Mouse (Mus musculus): ENCODE results near the gene Tial1. TPM values are rescaled to one million over a fixed set of nuclear protein-coding genes. Genes with fewer than 3 reads are reported as not detected.
A peak's percentile ranks its signal among the peaks of the same experiment; 100 is the strongest.

Tial1 gene
- total and polyA plus RNA-seq, 2 experiments = 18.7 to 32.1 TPM

DNA sequence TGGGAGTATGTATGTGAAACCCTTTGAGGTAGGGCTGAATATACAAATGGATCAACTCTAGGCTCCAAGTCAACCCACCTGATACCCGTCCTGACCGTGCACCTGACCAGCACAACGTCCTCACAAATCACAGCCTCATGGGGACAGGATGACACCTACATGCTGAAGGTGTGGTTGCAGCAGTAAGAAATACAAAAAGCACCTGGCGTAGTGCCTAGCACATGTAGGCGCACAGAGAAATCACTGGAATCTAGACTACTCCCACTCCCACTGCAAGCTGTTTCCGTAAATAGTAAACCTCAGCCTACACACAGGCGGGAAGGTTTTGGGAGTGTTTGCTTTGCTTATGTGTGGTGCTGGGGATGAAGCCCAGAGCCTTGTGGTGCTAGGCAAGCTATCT lies 39.8 kb downstream of the Tial1 start:
- H3K79me2 ChIP-seq (ENCODE audit: control insufficient read depth, insufficient read depth, low read length) = no peaks in the 10 kb centered on the region
- H3K4me1 ChIP-seq (ENCODE audit: control insufficient read depth, insufficient read depth, low read length) = no peaks in the 10 kb centered on the region
- WGBS = 78% methylated on average over 7 of the region's 7 CpGs
- peaks cover 13% of the 10 kb centered on the region for H3K27me3 ChIP-seq (ENCODE audit: control insufficient read depth, insufficient read depth, low read length)
- TF ChIP-seq CTCF (IDR thresholded peaks at IDR 0.05; ENCODE audit: low read depth, low read length) = no peak
- no peak for TF ChIP-seq POLR2A (IDR thresholded peaks at IDR 0.05; ENCODE audit: extremely low read depth, insufficient read depth, low read length)
- no peak overlapping the region for H3K4me3 ChIP-seq (ENCODE audit: insufficient read depth, low read depth, low read length)
- no peaks in the 10 kb centered on the region for H3K36me3 ChIP-seq (ENCODE audit: control insufficient read depth, insufficient read depth, low read length)
- H3K27ac ChIP-seq (replicated peaks; ENCODE audit: insufficient read depth, low read depth, low read length) = no peak overlapping the region
- H3K9ac ChIP-seq (ENCODE audit: low read depth, low read length) = no peak overlapping the region
- no peak for DNase-seq (ENCODE audit: extremely low read depth, low read depth, low spot score)

GRCm38 (mm10) chr7:128419690-128420089 lies 41.8 kb downstream of the Tial1 start:
- Histone ChIP-seq H3K4me3 (ENCODE audit: insufficient read depth, low read depth, low read length) (no peak overlapping the region), H3K27me3 (ENCODE audit: control insufficient read depth, insufficient read depth, low read length) (peaks cover 17% of the 10 kb centered on the region), H3K79me2 (ENCODE audit: control insufficient read depth, insufficient read depth, low read length) (no peaks in the 10 kb centered on the region), H3K27ac (replicated peaks; ENCODE audit: insufficient read depth, low read depth, low read length) (no peak overlapping the region), H3K9ac (ENCODE audit: low read depth, low read length) (no peak overlapping the region), H3K4me1 (ENCODE audit: control insufficient read depth, insufficient read depth, low read length) (no peaks in the 10 kb centered on the region), H3K36me3 (ENCODE audit: control insufficient read depth, insufficient read depth, low read length) (no peaks in the 10 kb centered on the region)
- TF ChIP-seq CTCF (IDR thresholded peaks at IDR 0.05; ENCODE audit: low read depth, low read length) (no peak), POLR2A (IDR thresholded peaks at IDR 0.05; ENCODE audit: extremely low read depth, insufficient read depth, low read length) (no peak)
- WGBS = 35% methylated on average over 9 of the region's 9 CpGs
- DNase-seq (ENCODE audit: extremely low read depth, low read depth, low spot score) = no peak

GRCm38 (mm10) chr7:128417930-128418779 lies 43.4 kb downstream of the Tial1 start, which contains the start of gene Rgs10:
Rgs10 (minus strand) TSS chr7:128418758.
- peak; percentile 14 for DNase-seq (ENCODE audit: extremely low read depth, low read depth, low spot score)
- TF ChIP-seq POLR2A (IDR thresholded peaks at IDR 0.05; ENCODE audit: extremely low read depth, insufficient read depth, low read length) = no peak
- TF ChIP-seq CTCF (IDR thresholded peaks at IDR 0.05; ENCODE audit: low read depth, low read length) = no peak
- H3K4me1 ChIP-seq (ENCODE audit: control insufficient read depth, insufficient read depth, low read length) = no peaks in the 10 kb centered on the region

DNA sequence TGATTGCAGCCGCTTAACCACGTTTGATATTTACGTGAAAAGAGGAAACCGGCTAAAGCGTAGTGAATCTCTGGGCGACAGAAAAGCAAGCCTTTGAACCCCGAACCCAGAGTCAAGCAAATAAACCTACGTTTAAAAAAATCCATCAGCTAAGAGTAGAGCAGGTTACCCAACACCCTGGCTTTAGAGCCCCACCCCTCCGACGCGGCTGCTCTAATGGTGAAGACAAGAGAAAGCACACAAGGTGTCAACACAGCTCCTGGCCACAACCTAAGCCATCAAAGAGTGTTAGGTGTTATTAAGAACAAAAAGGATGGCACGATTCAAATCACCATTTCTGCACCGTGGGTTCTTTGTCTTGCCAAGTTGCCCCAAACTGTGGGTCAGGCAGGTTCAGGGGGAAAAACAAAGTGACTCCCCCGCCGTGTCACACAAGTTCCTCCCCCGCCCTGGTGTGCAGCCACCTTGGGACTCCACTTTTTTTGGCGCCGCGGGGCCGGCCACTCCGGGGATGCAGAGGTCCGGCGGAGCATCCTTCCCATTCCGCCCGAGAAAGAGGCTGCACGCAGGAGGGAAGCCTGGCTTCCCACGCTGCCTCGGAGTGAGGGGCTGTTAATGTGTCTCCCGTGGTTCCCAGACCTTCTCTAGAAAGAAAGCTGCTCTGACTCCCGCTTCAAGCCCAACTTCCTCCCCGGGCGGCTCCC lies 44.1 kb downstream of the Tial1 start:
- TF ChIP-seq CTCF (IDR thresholded peaks at IDR 0.05; ENCODE audit: low read depth, low read length) (no peak), POLR2A (IDR thresholded peaks at IDR 0.05; ENCODE audit: extremely low read depth, insufficient read depth, low read length) (no peak)
- Histone ChIP-seq H3K4me3 (ENCODE audit: insufficient read depth, low read depth, low read length) (peak overlapping the region; percentile 84), H3K4me1 (ENCODE audit: control insufficient read depth, insufficient read depth, low read length) (no peaks in the 10 kb centered on the region), H3K27ac (replicated peaks; ENCODE audit: insufficient read depth, low read depth, low read length) (no peak overlapping the region), H3K36me3 (ENCODE audit: control insufficient read depth, insufficient read depth, low read length) (no peaks in the 10 kb centered on the region), H3K9ac (ENCODE audit: low read depth, low read length) (peak overlapping the region; percentile 72), H3K27me3 (ENCODE audit: control insufficient read depth, insufficient read depth, low read length) (peaks cover 17% of the 10 kb centered on the region), H3K79me2 (ENCODE audit: control insufficient read depth, insufficient read depth, low read length) (no peaks in the 10 kb centered on the region)
- no peak for DNase-seq (ENCODE audit: extremely low read depth, low read depth, low spot score)
- WGBS = 5% methylated on average over 32 of the region's 32 CpGs

More at GRCm38 (mm10) chr7:128417930-128418779, 43.4 kb downstream of the Tial1 start, which contains the start of gene Rgs10:
- no peak within 1 kb of the TSS for H3K27ac ChIP-seq (replicated peaks; ENCODE audit: insufficient read depth, low read depth, low read length)
- peaks cover 17% of the 10 kb centered on the region for H3K27me3 ChIP-seq (ENCODE audit: control insufficient read depth, insufficient read depth, low read length)
- WGBS = under 1% methylated on average over 98 of the region's 102 CpGs
- H3K36me3 ChIP-seq (ENCODE audit: control insufficient read depth, insufficient read depth, low read length) = no peaks in the 10 kb centered on the region
- H3K4me3 ChIP-seq (ENCODE audit: insufficient read depth, low read depth, low read length) = peak within 1 kb of the TSS; percentile 84
- no peaks in the 10 kb centered on the region for H3K79me2 ChIP-seq (ENCODE audit: control insufficient read depth, insufficient read depth, low read length)
- H3K9ac ChIP-seq (ENCODE audit: low read depth, low read length) = peak within 1 kb of the TSS; percentile 77

DNA sequence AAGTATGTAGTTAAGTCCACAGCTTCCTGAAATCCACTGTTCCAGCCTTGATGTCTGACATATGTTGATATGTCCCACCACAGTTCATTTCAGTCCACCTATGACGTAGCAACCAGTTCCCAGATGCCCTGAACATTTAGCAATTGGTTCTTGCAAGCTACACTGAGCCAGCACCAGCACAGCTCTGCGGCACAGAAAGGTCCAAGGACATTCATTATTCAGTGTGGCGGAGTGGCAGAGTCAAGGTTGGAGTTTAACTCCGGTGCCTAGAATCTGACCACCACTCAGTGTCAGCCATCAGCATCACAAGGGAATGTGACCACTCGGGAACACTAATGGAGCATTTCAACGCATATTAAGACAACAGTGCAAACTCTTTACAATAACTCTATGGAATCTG lies 44.9 kb downstream of the Tial1 start:
- H3K36me3 ChIP-seq (ENCODE audit: control insufficient read depth, insufficient read depth, low read length) = no peaks in the 10 kb centered on the region
- no peak overlapping the region for H3K4me3 ChIP-seq (ENCODE audit: insufficient read depth, low read depth, low read length)
- H3K27me3 ChIP-seq (ENCODE audit: control insufficient read depth, insufficient read depth, low read length) = peaks cover 17% of the 10 kb centered on the region
- no peak for DNase-seq (ENCODE audit: extremely low read depth, low read depth, low spot score)
- no peak overlapping the region for H3K9ac ChIP-seq (ENCODE audit: low read depth, low read length)
- H3K4me1 ChIP-seq (ENCODE audit: control insufficient read depth, insufficient read depth, low read length) = no peaks in the 10 kb centered on the region
- H3K79me2 ChIP-seq (ENCODE audit: control insufficient read depth, insufficient read depth, low read length) = no peaks in the 10 kb centered on the region
- TF ChIP-seq POLR2A (IDR thresholded peaks at IDR 0.05; ENCODE audit: extremely low read depth, insufficient read depth, low read length) = no peak
- TF ChIP-seq CTCF (IDR thresholded peaks at IDR 0.05; ENCODE audit: low read depth, low read length) = no peak
- no peak overlapping the region for H3K27ac ChIP-seq (replicated peaks; ENCODE audit: insufficient read depth, low read depth, low read length)
- WGBS = 70% methylated on average over 6 of the region's 6 CpGs

All from liver, adult 2 months (tissue).